Mouse (Mus musculus): ENCODE results near the gene Smcr8.

DNA sequence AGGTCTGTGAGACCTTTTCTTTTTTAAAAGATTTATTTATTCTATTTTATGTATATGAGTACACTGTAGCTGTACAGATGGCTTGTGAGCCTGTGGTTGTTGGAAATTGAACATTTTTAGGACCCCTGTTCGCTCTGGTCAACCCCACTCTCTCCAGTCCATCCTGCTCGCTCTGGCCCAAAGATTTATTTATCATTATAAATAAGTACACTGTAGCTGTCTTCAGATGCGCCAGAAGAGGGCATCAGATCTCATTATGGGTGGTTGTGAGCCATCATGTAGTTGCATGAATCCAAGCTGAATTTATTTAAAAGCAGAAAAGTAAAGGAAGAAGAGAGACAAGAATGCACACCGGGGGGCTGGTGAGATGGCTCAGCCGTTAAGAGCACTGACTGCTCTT, 42.1 kb upstream of the Smcr8 start:
- TF ChIP-seq POLR2A (IDR thresholded peaks at IDR 0.05; ENCODE audit: insufficient read length, low read depth): no peak
- no peak for TF ChIP-seq MAX (IDR thresholded peaks at IDR 0.05; ENCODE audit: low read depth)
- no peak for TF ChIP-seq CEBPB (IDR thresholded peaks at IDR 0.05; ENCODE audit: insufficient read depth, poor library complexity, severe bottlenecking)
- TF ChIP-seq MYOG (IDR thresholded peaks at IDR 0.05; ENCODE audit: control insufficient read depth in 1 of 3, insufficient read depth in 1 of 3, insufficient read length in 2 of 3, low read depth in 2 of 3): no peak
- TF ChIP-seq TCF3 (IDR thresholded peaks at IDR 0.05; ENCODE audit: insufficient read length, low read depth): no peak
- TF ChIP-seq TCF12 (IDR thresholded peaks at IDR 0.05; ENCODE audit: insufficient read depth, poor library complexity, severe bottlenecking): no peak
- TF ChIP-seq USF1 (IDR thresholded peaks at IDR 0.05; ENCODE audit: low read depth): no peak
- TF ChIP-seq REST (IDR thresholded peaks at IDR 0.05; ENCODE audit: insufficient read depth, insufficient read length): no peak
- TF ChIP-seq E2F4 (IDR thresholded peaks at IDR 0.05; ENCODE audit: insufficient read depth): no peak
- no peak for TF ChIP-seq POLR2AphosphoS2 (IDR thresholded peaks at IDR 0.05; ENCODE audit: insufficient read length, low read depth)
